ENCODE assay signal across 11 mouse cellular contexts in genomic region chr19:27066449-27067181, GRCm38 (mm10).
DNase-seq lines count a peak whose midpoint lies in the region; ATAC-seq and TF ChIP-seq lines count a peak whose summit lies in the region.
"Had no signal": no experiment of that assay in that cellular context is flagged by ENCODE, and none has a peak within 500 bp of the region (broad histone marks: within the 10 kb centered on the region; RNA-seq: fewer than 3 reads in every experiment).

No protein-coding gene starts in this region.

- no peak overlapping the region for H3K4me3 ChIP-seq in heart, embryonic 13.5 days
- H3K4me3 ChIP-seq in intestine, embryonic 16.5 days (ENCODE audit: low read length): no peak overlapping the region
- H3K4me3 ChIP-seq in lung, embryonic 14.5 days (ENCODE audit: low read depth, low read length): no peak overlapping the region
- H3K4me3 ChIP-seq: embryonic facial prominence, embryonic 12.5 days; myocyte had no signal

- H3K4me1 ChIP-seq in heart, embryonic 13.5 days: peaks cover 39% of the 10 kb centered on the region
- H3K4me1 ChIP-seq in intestine, embryonic 16.5 days (ENCODE audit: control insufficient read depth, insufficient read depth, low read length): no peaks in the 10 kb centered on the region
- peaks cover 7% of the 10 kb centered on the region for H3K4me1 ChIP-seq in lung, embryonic 14.5 days (ENCODE audit: insufficient read depth)
- H3K4me1 ChIP-seq: embryonic facial prominence, embryonic 12.5 days had no signal

- no peaks in the 10 kb centered on the region for H3K36me3 ChIP-seq in heart, embryonic 13.5 days
- H3K36me3 ChIP-seq in intestine, embryonic 16.5 days (ENCODE audit: control insufficient read depth, insufficient read depth, low read length): no peaks in the 10 kb centered on the region
- no peaks in the 10 kb centered on the region for H3K36me3 ChIP-seq in lung, embryonic 14.5 days (ENCODE audit: insufficient read depth)
- H3K36me3 ChIP-seq: embryonic facial prominence, embryonic 12.5 days had no signal

- WGBS in heart, embryonic 13.5 days: 34% methylated on average over 12 of the region's 12 CpGs
- 42% methylated on average over 12 of the region's 12 CpGs for WGBS in intestine, embryonic 16.5 days
- 32% methylated on average over 12 of the region's 12 CpGs for WGBS in lung, embryonic 14.5 days

- ATAC-seq in heart, embryonic 13.5 days (ENCODE audit: extremely low read depth, insufficient number of reproducible peaks, low FRiP score, low TSS enrichment): no peak
- ATAC-seq in intestine, embryonic 16.5 days: peak; percentile 82
- ATAC-seq in lung, embryonic 14.5 days (ENCODE audit: insufficient read depth): peak; percentile 97

- H3K27me3 ChIP-seq in heart, embryonic 13.5 days (replicated peaks): no peaks in the 10 kb centered on the region
- H3K27me3 ChIP-seq in intestine, embryonic 16.5 days (replicated peaks; ENCODE audit: control insufficient read depth, insufficient read depth, low read length): no peaks in the 10 kb centered on the region
- no peaks in the 10 kb centered on the region for H3K27me3 ChIP-seq in lung, embryonic 14.5 days (ENCODE audit: insufficient read depth, low read length)
- H3K27me3 ChIP-seq: CH12.LX; embryonic facial prominence, embryonic 12.5 days had no signal

- no peak overlapping the region; the same call in 1 of the 2 replicates for H3K9ac ChIP-seq in heart, embryonic 13.5 days
- H3K9ac ChIP-seq in intestine, embryonic 16.5 days (ENCODE audit: low read depth, low read length): no peak overlapping the region
- H3K9ac ChIP-seq in lung, embryonic 14.5 days: no peak overlapping the region
- H3K9ac ChIP-seq: embryonic facial prominence, embryonic 12.5 days had no signal

- H3K9me3 ChIP-seq in heart, embryonic 13.5 days: no peaks in the 10 kb centered on the region
- no peaks in the 10 kb centered on the region for H3K9me3 ChIP-seq in intestine, embryonic 16.5 days (ENCODE audit: control insufficient read depth, low read length)
- H3K9me3 ChIP-seq in lung, embryonic 14.5 days (ENCODE audit: low read depth, low read length): no peaks in the 10 kb centered on the region
- H3K9me3 ChIP-seq: embryonic facial prominence, embryonic 12.5 days had no signal

- no peak for DNase-seq in heart, adult 18-20 months
- DNase-seq in adrenal gland, adult (ENCODE audit: inconsistent age in 2 of 2, low spot score in 1 of 2): peak; percentile 56 to 58
- DNase-seq in cerebellum, postnatal 36 days: peak; percentile 74 to 80
- peak; percentile 89 for DNase-seq in lung, embryonic 14.5 days
- DNase-seq in right cerebral cortex, postnatal 36 days (ENCODE audit: low spot score in 2 of 2): peak; percentile 78 to 84
- DNase-seq in embryo, embryonic 10.5 days (ENCODE audit: low spot score): no peak

- H3K27ac ChIP-seq in heart, embryonic 13.5 days (replicated peaks): peak overlapping the region; percentile 67
- H3K27ac ChIP-seq in intestine, embryonic 16.5 days (ENCODE audit: low read length): no peak overlapping the region
- no peak overlapping the region for H3K27ac ChIP-seq in lung, embryonic 14.5 days (ENCODE audit: low read depth)
- H3K27ac ChIP-seq: embryonic facial prominence, embryonic 12.5 days had no signal

- no peak for TF ChIP-seq CTCF in lung, embryonic 14.5 days (IDR thresholded peaks at IDR 0.05; ENCODE audit: low read depth)

- H3K4me2 ChIP-seq in heart, embryonic 13.5 days: peak overlapping the region; percentile 51
- H3K4me2 ChIP-seq in intestine, embryonic 16.5 days (ENCODE audit: low read depth, low read length): peak overlapping the region; percentile 31
- peak overlapping the region; percentile 18; the same call in 1 of the 2 replicates for H3K4me2 ChIP-seq in lung, embryonic 14.5 days
- H3K4me2 ChIP-seq: embryonic facial prominence, embryonic 12.5 days had no signal

Comparison
In these comparisons a context has a peak if more than half of its experiments do, and no peak if none do; other contexts are left out.
1. DNase-seq: peak in adrenal gland, adult (2 of 2), cerebellum, postnatal 36 days (2 of 2), lung, embryonic 14.5 days (single experiment) and right cerebral cortex, postnatal 36 days (2 of 2); none in heart, adult 18-20 months (0 of 2) and embryo, embryonic 10.5 days (single experiment).
2. Peak in every context shown above with its lines, with median percentiles within 50 percentile points of each other: H3K4me2 ChIP-seq.